Mouse (Mus musculus): ENCODE measurements around the gene Hoxd8. TPM values are rescaled to one million over a fixed set of nuclear protein-coding genes. Genes with fewer than 3 reads are reported as not detected.

Gene Hoxd8
- polyA plus RNA-seq, 2 experiments = 0.04 to 0.06 TPM

GRCm38 (mm10) chr2:74714881-74715280 is 10.5 kb downstream of the Hoxd8 start:
- Histone ChIP-seq H3K27me3 (ENCODE audit: control insufficient read depth, insufficient read depth, low read length) (peaks cover 69% of the 10 kb centered on the region), H3K36me3 (replicated peaks; ENCODE audit: control insufficient read depth, insufficient read depth, low read depth) (no peaks in the 10 kb centered on the region), H3K27ac (no peak overlapping the region), H3K4me2 (ENCODE audit: low read depth) (no peak overlapping the region), H3K4me1 (replicated peaks; ENCODE audit: control insufficient read depth in 2 of 2, insufficient read depth in 2 of 2, low read length in 1 of 2) (no peaks in the 10 kb centered on the region), H3K9me3 (ENCODE audit: control insufficient read depth, low read length) (no peaks in the 10 kb centered on the region), H3K9ac (replicated peaks) (no peak overlapping the region), H3K4me3 (ENCODE audit: insufficient read depth in 1 of 2, low read depth in 2 of 2, low read length in 2 of 2) (no peak overlapping the region)
- ATAC-seq (ENCODE audit: insufficient read depth) (no peak), DNase-seq (ENCODE audit: low read depth in 3 of 3, low spot score in 3 of 3) (no peak)
- 2% methylated on average over 14 of the region's 14 CpGs for WGBS (ENCODE audit: insufficient replicate concordance)
- TF ChIP-seq EP300 (IDR thresholded peaks at IDR 0.05; ENCODE audit: low read depth) (no peak), CTCF (IDR thresholded peaks at IDR 0.05; ENCODE audit: low read depth) (no peak)

DNA sequence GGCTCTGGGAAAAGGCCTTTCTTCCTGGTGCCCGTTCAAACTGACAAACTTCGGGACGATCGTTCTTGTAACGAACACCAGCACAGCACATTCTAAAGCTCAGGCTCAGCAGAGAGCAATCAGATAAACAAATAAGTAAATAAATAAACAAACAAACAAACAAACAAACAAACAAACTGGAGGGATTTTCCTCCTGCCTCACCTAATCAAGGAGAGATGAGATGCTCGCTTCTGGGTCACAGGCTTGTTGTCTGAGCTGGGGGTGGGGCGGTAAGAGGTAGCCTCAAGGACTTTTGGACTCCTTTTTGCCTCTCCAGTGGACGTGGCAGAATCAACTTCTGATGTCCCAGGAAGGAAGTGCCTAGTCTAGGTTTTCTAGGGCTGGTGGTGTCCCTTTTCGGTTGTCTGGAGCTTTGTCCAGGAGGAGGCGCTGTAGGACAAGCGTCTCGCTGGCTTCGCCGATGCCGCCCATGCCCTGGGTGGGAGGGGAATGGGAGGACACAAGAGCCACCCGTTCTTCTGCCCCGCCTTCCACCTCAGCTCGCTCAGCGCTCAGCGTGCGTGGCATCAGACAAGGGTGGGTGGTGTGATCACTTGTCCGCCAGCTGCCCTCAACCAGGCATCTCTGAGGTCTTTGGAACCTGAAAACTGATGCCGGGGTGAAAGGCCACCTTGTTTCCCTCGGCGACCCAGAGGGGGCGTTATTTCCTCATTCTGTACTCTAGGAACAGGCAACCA is 11.3 kb downstream of the Hoxd8 start:
- H3K9ac ChIP-seq (replicated peaks) = no peak overlapping the region
- peak in 2 of 3 experiments; percentile 29 to 30 for DNase-seq (ENCODE audit: low read depth in 3 of 3, low spot score in 3 of 3)

DNA sequence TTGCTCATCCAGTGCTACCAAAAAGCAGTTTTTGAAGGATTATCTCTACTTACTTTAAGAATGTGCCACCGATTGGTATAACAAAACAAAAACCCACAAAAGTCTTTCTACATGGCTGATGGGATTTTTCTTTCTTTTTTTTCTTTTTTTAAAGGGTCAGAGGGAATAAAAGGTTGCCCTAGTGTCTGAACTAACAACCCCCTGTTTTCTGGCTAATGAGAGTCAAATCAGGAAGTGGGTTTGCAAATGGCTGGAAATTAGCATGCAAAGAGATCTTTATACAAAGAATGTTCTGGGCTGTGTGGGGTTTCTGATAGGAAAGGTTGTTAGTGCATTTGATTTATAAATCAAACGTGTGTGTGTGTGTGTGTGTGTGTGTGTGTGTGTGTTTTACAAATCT is 16.0 kb downstream of the Hoxd8 start:
- H3K4me1 ChIP-seq (replicated peaks; ENCODE audit: control insufficient read depth in 2 of 2, insufficient read depth in 2 of 2, low read length in 1 of 2) = no peaks in the 10 kb centered on the region
- TF ChIP-seq EP300 (IDR thresholded peaks at IDR 0.05; ENCODE audit: low read depth) (no peak), CTCF (IDR thresholded peaks at IDR 0.05; ENCODE audit: low read depth) (no peak)
- WGBS (ENCODE audit: insufficient replicate concordance) = 2% methylated on average over 2 of the region's 2 CpGs
- H3K36me3 ChIP-seq (replicated peaks; ENCODE audit: control insufficient read depth, insufficient read depth, low read depth) = no peaks in the 10 kb centered on the region
- ATAC-seq (ENCODE audit: insufficient read depth) = no peak
- no peak overlapping the region for H3K27ac ChIP-seq
- no peak overlapping the region for H3K9ac ChIP-seq (replicated peaks)
- H3K4me3 ChIP-seq (ENCODE audit: insufficient read depth in 1 of 2, low read depth in 2 of 2, low read length in 2 of 2) = no peak overlapping the region
- no peak overlapping the region for H3K4me2 ChIP-seq (ENCODE audit: low read depth)
- peaks cover 59% of the 10 kb centered on the region for H3K27me3 ChIP-seq (ENCODE audit: control insufficient read depth, insufficient read depth, low read length)
- no peaks in the 10 kb centered on the region for H3K9me3 ChIP-seq (ENCODE audit: control insufficient read depth, low read length)
- DNase-seq (ENCODE audit: low read depth in 3 of 3, low spot score in 3 of 3) = no peak

More for the DNA sequence above, 11.3 kb downstream of the Hoxd8 start:
- H3K4me3 ChIP-seq (ENCODE audit: insufficient read depth in 1 of 2, low read depth in 2 of 2, low read length in 2 of 2) = no peak overlapping the region
- ATAC-seq (ENCODE audit: insufficient read depth) = 0 out of 2 replicates have a peak, but pooled peaks have one; percentile 28
- no peaks in the 10 kb centered on the region for H3K36me3 ChIP-seq (replicated peaks; ENCODE audit: control insufficient read depth, insufficient read depth, low read depth)
- H3K4me1 ChIP-seq (replicated peaks; ENCODE audit: control insufficient read depth in 2 of 2, insufficient read depth in 2 of 2, low read length in 1 of 2) = no peaks in the 10 kb centered on the region
- no peaks in the 10 kb centered on the region for H3K9me3 ChIP-seq (ENCODE audit: control insufficient read depth, low read length)
- H3K4me2 ChIP-seq (ENCODE audit: low read depth) = no peak overlapping the region
- no peak overlapping the region for H3K27ac ChIP-seq
- no peak for TF ChIP-seq EP300 (IDR thresholded peaks at IDR 0.05; ENCODE audit: low read depth)
- peak; percentile 84 for TF ChIP-seq CTCF (IDR thresholded peaks at IDR 0.05; ENCODE audit: low read depth)
- WGBS (ENCODE audit: insufficient replicate concordance) = 2% methylated on average over 26 of the region's 26 CpGs
- H3K27me3 ChIP-seq (ENCODE audit: control insufficient read depth, insufficient read depth, low read length) = peaks cover 65% of the 10 kb centered on the region

- ATAC-seq (ENCODE audit: insufficient read depth) (no peak), DNase-seq (ENCODE audit: low read depth in 3 of 3, low spot score in 3 of 3) (no peak)
- Histone ChIP-seq H3K27ac (no peak overlapping the region), H3K4me2 (ENCODE audit: low read depth) (no peak overlapping the region), H3K27me3 (ENCODE audit: control insufficient read depth, insufficient read depth, low read length) (peaks cover 59% of the 10 kb centered on the region), H3K36me3 (replicated peaks; ENCODE audit: control insufficient read depth, insufficient read depth, low read depth) (no peaks in the 10 kb centered on the region), H3K9me3 (ENCODE audit: control insufficient read depth, low read length) (no peaks in the 10 kb centered on the region), H3K4me3 (ENCODE audit: insufficient read depth in 1 of 2, low read depth in 2 of 2, low read length in 2 of 2) (no peak overlapping the region), H3K4me1 (replicated peaks; ENCODE audit: control insufficient read depth in 2 of 2, insufficient read depth in 2 of 2, low read length in 1 of 2) (no peaks in the 10 kb centered on the region), H3K9ac (replicated peaks) (no peak overlapping the region)
- WGBS (ENCODE audit: insufficient replicate concordance) = 49% methylated on average over 5 of the region's 5 CpGs
- no peak for TF ChIP-seq EP300 (IDR thresholded peaks at IDR 0.05; ENCODE audit: low read depth)
- no peak for TF ChIP-seq CTCF (IDR thresholded peaks at IDR 0.05; ENCODE audit: low read depth)
These were observed 16.6 kb downstream of the Hoxd8 start for GRCm38 (mm10) chr2:74720955-74721491.

DNA sequence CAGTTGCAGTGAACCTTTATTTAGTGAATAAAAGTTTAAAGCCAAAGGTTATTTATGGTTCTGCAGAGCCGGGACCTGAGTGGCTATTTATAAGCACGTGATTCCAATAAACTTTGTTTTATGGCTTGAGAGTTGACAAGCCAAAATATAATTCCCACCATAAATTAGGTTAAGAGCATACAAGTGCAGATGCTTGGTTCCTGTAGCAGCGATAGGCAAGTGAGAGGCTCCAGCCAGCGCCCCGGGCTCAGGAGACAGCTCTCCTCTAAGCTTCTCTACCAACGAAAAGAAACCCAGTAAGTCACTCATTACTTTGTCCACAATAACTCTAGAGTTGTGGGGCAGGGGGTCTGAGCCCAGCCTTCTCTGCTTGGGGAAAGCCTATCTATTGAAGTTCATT is 17.5 kb downstream of the Hoxd8 start:
- no peak for ATAC-seq (ENCODE audit: insufficient read depth)
- Histone ChIP-seq H3K9ac (replicated peaks) (no peak overlapping the region), H3K4me3 (ENCODE audit: insufficient read depth in 1 of 2, low read depth in 2 of 2, low read length in 2 of 2) (no peak overlapping the region), H3K4me2 (ENCODE audit: low read depth) (no peak overlapping the region), H3K36me3 (replicated peaks; ENCODE audit: control insufficient read depth, insufficient read depth, low read depth) (no peaks in the 10 kb centered on the region), H3K27ac (no peak overlapping the region), H3K9me3 (ENCODE audit: control insufficient read depth, low read length) (no peaks in the 10 kb centered on the region), H3K4me1 (replicated peaks; ENCODE audit: control insufficient read depth in 2 of 2, insufficient read depth in 2 of 2, low read length in 1 of 2) (no peaks in the 10 kb centered on the region), H3K27me3 (ENCODE audit: control insufficient read depth, insufficient read depth, low read length) (peaks cover 64% of the 10 kb centered on the region)
- 23% methylated on average over 6 of the region's 6 CpGs for WGBS (ENCODE audit: insufficient replicate concordance)
- TF ChIP-seq EP300 (IDR thresholded peaks at IDR 0.05; ENCODE audit: low read depth) (no peak), CTCF (IDR thresholded peaks at IDR 0.05; ENCODE audit: low read depth) (no peak)
- no peak for DNase-seq (ENCODE audit: low read depth in 3 of 3, low spot score in 3 of 3)

Data from liver, embryonic 14.5 days (tissue).